Mouse (Mus musculus) liver, embryonic 16.5 days (tissue): ENCODE measurements around the gene Gbf1. TPM values are rescaled to one million over a fixed set of nuclear protein-coding genes. Genes with fewer than 3 reads are reported as not detected.

Experiments
- ATAC-seq: fragments of 200-750 bp; cut with Nextera tagmentation; 2 replicates; pipeline ENCODE4 v1.8.0; 2017; ENCODE audit warnings: low read depth, mild to moderate bottlenecking, moderate number of reproducible peaks, moderate library complexity
- H3K27ac ChIP-seq: fragments of 300-500 bp; sonication (generic); 2 replicates; pipeline ENCODE4 v1.5.1; 2014; ENCODE audit warnings: mild to moderate bottlenecking, low read length
- H3K27me3 ChIP-seq: fragments of 300-500 bp; sonication (generic); 2 replicates; pipeline ENCODE4 v1.6.1; 2014; ENCODE audit warnings: low read depth, low read length, mixed read lengths; ENCODE audit not compliant: control insufficient read depth, insufficient read depth
- H3K36me3 ChIP-seq: fragments of 300-500 bp; sonication (generic); 2 replicates; pipeline ENCODE4 v1.6.1; 2014; ENCODE audit warnings: mild to moderate bottlenecking; ENCODE audit not compliant: control insufficient read depth, insufficient read depth
- H3K4me1 ChIP-seq: fragments of 300-500 bp; sonication (generic); 2 replicates; pipeline ENCODE4 v1.6.1; 2014; ENCODE audit warnings: low read depth, low read length, mixed read lengths; ENCODE audit not compliant: control insufficient read depth
- H3K4me2 ChIP-seq: fragments of 300-500 bp; sonication (generic); 2 replicates; pipeline ENCODE4 v1.6.1; 2014; ENCODE audit warnings: low read depth, low read length, mixed read lengths
- H3K4me3 ChIP-seq: fragments of 300-500 bp; sonication (generic); 2 replicates; pipeline ENCODE4 v1.5.1; 2014; ENCODE audit warnings: low read depth, mild to moderate bottlenecking, low read length
- H3K9ac ChIP-seq: fragments of 300-500 bp; sonication (generic); 2 replicates; pipeline ENCODE4 v1.6.1; 2014; ENCODE audit warnings: low read depth, low read length
- H3K9me3 ChIP-seq: fragments of 300-500 bp; sonication (generic); replicated peaks from 2 replicates; pipeline ENCODE4 v1.6.1; 2016; ENCODE audit warnings: low read length; ENCODE audit not compliant: control insufficient read depth
- whole genome bisulfite sequencing: fragments of 180-500 bp; shearing (Covaris S2); extraction: QIAGEN DNeasy Blood & Tissue Kit; methylation state at CpG from one replicate; pipeline ENCODE4 v1.1.7; 2014; ENCODE audit not compliant: insufficient replicate concordance; 5-methylcytosine and 5-hydroxymethylcytosine counted together
- polyA plus RNA-seq: library from polyadenylated mRNA; unstranded; fragments of >200 nt; fragmentation: Nextera tagmentation; extraction: Ambion mirVana; gene quantifications from 2 replicates; pipeline ENCODE4 v1.2.1, GENCODE M21; 2015

Gbf1 gene
- polyA plus RNA-seq, 1 experiment from 2014 or later: 14.8 TPM

- Histone ChIP-seq H3K36me3 (no peaks in the 10 kb centered on the region), H3K4me3 (no peak overlapping the region), H3K9ac (no peak overlapping the region), H3K27ac (no peak overlapping the region), H3K4me2 (no peak overlapping the region), H3K4me1 (no peaks in the 10 kb centered on the region), H3K9me3 (no peaks in the 10 kb centered on the region), H3K27me3 (no peaks in the 10 kb centered on the region)
- WGBS: 77% methylated on average over 5 of the region's 5 CpGs
- no peak for ATAC-seq
Measured at GRCm38 (mm10) chr19:46220116-46220515, 67.8 kb downstream of the Gbf1 start.

GRCm38 (mm10) chr19:46223118-46223517 is 70.8 kb downstream of the Gbf1 start:
- Histone ChIP-seq H3K4me2 (no peak overlapping the region), H3K27ac (no peak overlapping the region), H3K4me3 (no peak overlapping the region), H3K9me3 (no peaks in the 10 kb centered on the region), H3K27me3 (no peaks in the 10 kb centered on the region), H3K36me3 (no peaks in the 10 kb centered on the region), H3K4me1 (no peaks in the 10 kb centered on the region), H3K9ac (no peak overlapping the region)
- no peak for ATAC-seq
- 71% methylated on average over 4 of the region's 4 CpGs for WGBS

- H3K4me3 ChIP-seq: no peak overlapping the region
- no peaks in the 10 kb centered on the region for H3K4me1 ChIP-seq
- H3K27ac ChIP-seq: no peak overlapping the region
- no peak overlapping the region for H3K4me2 ChIP-seq
- H3K27me3 ChIP-seq: no peaks in the 10 kb centered on the region
- H3K9ac ChIP-seq: no peak overlapping the region
- no peak for ATAC-seq
- WGBS: 73% methylated on average over 2 of the region's 2 CpGs
- no peaks in the 10 kb centered on the region for H3K9me3 ChIP-seq
- no peaks in the 10 kb centered on the region for H3K36me3 ChIP-seq
Measured at GRCm38 (mm10) chr19:46224882-46225281, 72.6 kb downstream of the Gbf1 start.

GRCm38 (mm10) chr19:46225506-46225905 is 73.2 kb downstream of the Gbf1 start:
- Histone ChIP-seq H3K36me3 (no peaks in the 10 kb centered on the region), H3K9ac (no peak overlapping the region), H3K4me1 (no peaks in the 10 kb centered on the region), H3K4me2 (no peak overlapping the region), H3K27ac (no peak overlapping the region), H3K9me3 (no peaks in the 10 kb centered on the region), H3K4me3 (no peak overlapping the region), H3K27me3 (no peaks in the 10 kb centered on the region)
- ATAC-seq: no peak
- WGBS: 71% methylated on average over 4 of the region's 4 CpGs

- Histone ChIP-seq H3K4me2 (no peak overlapping the region), H3K4me1 (no peaks in the 10 kb centered on the region), H3K9ac (no peak overlapping the region), H3K27ac (no peak overlapping the region), H3K9me3 (no peaks in the 10 kb centered on the region), H3K36me3 (no peaks in the 10 kb centered on the region), H3K4me3 (no peak overlapping the region), H3K27me3 (no peaks in the 10 kb centered on the region)
- ATAC-seq: no peak
- WGBS: 38% methylated on average over 3 of the region's 3 CpGs
Measured at GRCm38 (mm10) chr19:46226295-46226694, 74.0 kb downstream of the Gbf1 start.

GRCm38 (mm10) chr19:46227300-46227699 is 75.0 kb downstream of the Gbf1 start:
- no peaks in the 10 kb centered on the region for H3K36me3 ChIP-seq
- H3K27me3 ChIP-seq: no peaks in the 10 kb centered on the region
- no peak overlapping the region for H3K4me3 ChIP-seq
- H3K4me1 ChIP-seq: no peaks in the 10 kb centered on the region
- 65% methylated on average over 3 of the region's 3 CpGs for WGBS
- no peak overlapping the region for H3K9ac ChIP-seq
- no peak overlapping the region for H3K4me2 ChIP-seq
- H3K27ac ChIP-seq: no peak overlapping the region
- ATAC-seq: no peak
- no peaks in the 10 kb centered on the region for H3K9me3 ChIP-seq

GRCm38 (mm10) chr19:46234450-46234849 is 82.1 kb downstream of the Gbf1 start:
- 62% methylated on average over 2 of the region's 2 CpGs for WGBS
- no peak for ATAC-seq
- H3K4me3 ChIP-seq: no peak overlapping the region
- no peaks in the 10 kb centered on the region for H3K4me1 ChIP-seq
- H3K9ac ChIP-seq: no peak overlapping the region
- H3K4me2 ChIP-seq: no peak overlapping the region
- H3K36me3 ChIP-seq: no peaks in the 10 kb centered on the region
- H3K27me3 ChIP-seq: no peaks in the 10 kb centered on the region
- H3K9me3 ChIP-seq: no peaks in the 10 kb centered on the region
- no peak overlapping the region for H3K27ac ChIP-seq

GRCm38 (mm10) chr19:46236658-46237057 is 84.3 kb downstream of the Gbf1 start:
- no peak overlapping the region for H3K9ac ChIP-seq
- H3K9me3 ChIP-seq: no peaks in the 10 kb centered on the region
- H3K4me2 ChIP-seq: no peak overlapping the region
- 70% methylated on average over 5 of the region's 5 CpGs for WGBS
- H3K27me3 ChIP-seq: no peaks in the 10 kb centered on the region
- H3K4me3 ChIP-seq: no peak overlapping the region
- no peaks in the 10 kb centered on the region for H3K36me3 ChIP-seq
- no peak overlapping the region for H3K27ac ChIP-seq
- ATAC-seq: no peak
- no peaks in the 10 kb centered on the region for H3K4me1 ChIP-seq

GRCm38 (mm10) chr19:46240246-46240645 is 87.9 kb downstream of the Gbf1 start:
- no peaks in the 10 kb centered on the region for H3K27me3 ChIP-seq
- H3K9me3 ChIP-seq: no peaks in the 10 kb centered on the region
- H3K4me3 ChIP-seq: no peak overlapping the region
- H3K4me2 ChIP-seq: no peak overlapping the region
- no peak overlapping the region for H3K9ac ChIP-seq
- H3K27ac ChIP-seq: no peak overlapping the region
- no peak for ATAC-seq
- H3K4me1 ChIP-seq: no peaks in the 10 kb centered on the region; the same call in 1 of the 2 replicates
- 31% methylated on average over 2 of the region's 2 CpGs for WGBS
- H3K36me3 ChIP-seq: no peaks in the 10 kb centered on the region
